Mouse (Mus musculus) G1E (cell line): ENCODE data around the gene Myo5a.

ENCODE experiments used
- CTCF ChIP-seq: IDR thresholded peaks from 2 replicates; pipeline ENCODE4 v1.5.1; 2012; ENCODE audit warnings: low read depth, low read length, inconsistent platforms, mixed read lengths
- GATA1 ChIP-seq: IDR thresholded peaks from 2 replicates; pipeline ENCODE4 v1.6.1; 2012; ENCODE audit warnings: borderline replicate concordance, low read length, inconsistent platforms, mixed read lengths
- GATA2 ChIP-seq: IDR thresholded peaks from 2 replicates; pipeline ENCODE4 v1.6.1; 2012; ENCODE audit warnings: low read depth, low read length, inconsistent platforms, borderline replicate concordance
- POLR2AphosphoS5 ChIP-seq: IDR thresholded peaks from 2 replicates; pipeline ENCODE4 v1.6.1; 2012; ENCODE audit warnings: low read depth, low read length, inconsistent platforms; ENCODE audit not compliant: insufficient replicate concordance
- TAL1 ChIP-seq: conservative IDR thresholded peaks from 2 replicates; pipeline ENCODE4 v1.6.1; 2012; ENCODE audit warnings: low read depth, low read length, inconsistent platforms, mixed read lengths

GRCm38 (mm10) chr9:75121126-75121525 is 50.3 kb downstream of the Myo5a start:
- TF ChIP-seq CTCF (no peak), TAL1 (no peak), POLR2AphosphoS5 (no peak), GATA1 (no peak), GATA2 (no peak)
